Mouse (Mus musculus): Measurements from ENCODE around the gene Klk1b22.

- TF ChIP-seq POLR2A (IDR thresholded peaks at IDR 0.05; ENCODE audit: low read depth, low read length) (no peak), CTCF (IDR thresholded peaks at IDR 0.05; ENCODE audit: borderline replicate concordance, insufficient read depth, low read length) (no peak)
Observed at GRCm38 (mm10) chr7:44123445-44123844, 11.0 kb downstream of the Klk1b22 start.

All from embryonic fibroblast, embryonic 13.5 days (primary cell).